Mouse (Mus musculus): ENCODE results near the gene Il24.

Gene Il24
- long read RNA-seq, experiment 1 = 0 reads
- long read RNA-seq, experiment 2 = 0 reads

DNA sequence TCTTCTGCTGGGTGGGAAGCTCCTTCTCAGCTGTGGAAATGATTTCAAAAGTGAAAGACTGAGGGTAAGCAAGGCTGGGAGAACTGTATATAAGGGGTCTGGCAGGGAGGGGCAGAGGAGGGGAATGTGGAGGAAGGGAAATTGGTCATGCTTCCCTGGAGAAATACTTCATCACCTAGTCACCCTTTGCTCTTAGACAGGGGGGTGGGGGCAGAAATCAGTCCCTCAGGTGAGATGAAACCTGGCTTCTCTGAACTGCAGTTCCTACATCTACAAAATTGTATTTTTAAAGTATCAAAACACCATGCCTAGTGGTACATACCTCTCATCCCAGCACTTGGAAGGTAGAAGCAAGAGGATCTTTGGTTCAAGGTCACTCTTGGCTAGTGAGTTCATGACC lies at the start of gene Il24:
Il24 (minus strand) TSS at position 101 of the 400 bp plus-strand sequence.
- intact Hi-C loops (cut with DNase I) = no loop called here

DNA sequence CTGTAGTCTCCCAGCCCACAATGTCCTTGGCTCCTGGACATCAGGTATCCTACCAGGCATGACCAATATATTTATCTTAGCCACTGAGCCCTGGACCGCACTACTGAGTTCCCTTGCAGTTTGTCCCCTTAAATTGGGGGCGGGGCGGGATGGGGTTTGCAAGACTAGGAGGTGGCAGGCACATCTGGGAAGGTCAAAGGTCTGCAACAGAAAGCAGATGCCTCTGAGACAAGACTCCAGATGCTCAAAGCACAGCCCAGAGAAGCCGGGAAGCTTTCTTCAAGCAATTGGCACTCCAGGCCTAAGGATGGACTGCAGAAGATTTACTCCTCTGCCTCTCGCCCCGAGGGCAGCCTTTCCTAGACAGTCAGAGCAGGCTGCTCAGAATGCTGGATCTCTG lies 49.1 kb upstream of the Il24 start:
- intact Hi-C loops (cut with DNase I) = no loop called here

DNA sequence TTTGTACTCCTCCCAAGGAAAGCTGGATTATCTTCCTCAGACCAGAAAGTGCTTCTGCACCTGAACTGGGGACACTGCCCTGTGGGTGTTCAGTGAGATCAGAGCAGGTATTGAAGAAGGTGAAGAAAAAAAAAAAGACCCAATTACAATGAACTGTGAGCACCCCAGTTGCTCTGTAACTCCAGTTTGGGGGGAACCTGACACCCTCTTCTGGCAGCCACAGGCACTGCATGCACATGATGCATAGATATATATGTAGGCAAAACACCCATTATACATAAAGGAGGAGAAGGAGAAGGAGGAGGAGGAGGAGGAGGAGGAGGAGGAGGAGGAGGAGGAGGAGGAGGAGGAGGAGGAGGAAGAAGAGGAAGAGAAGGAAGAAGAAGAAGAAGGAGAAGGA lies 39.2 kb upstream of the Il24 start:
- intact Hi-C loops (cut with DNase I) = loop anchor here (2.0 kb wide), 1 partner anchor 50 kb away; no protein-coding TSS in a partner anchor

DNA sequence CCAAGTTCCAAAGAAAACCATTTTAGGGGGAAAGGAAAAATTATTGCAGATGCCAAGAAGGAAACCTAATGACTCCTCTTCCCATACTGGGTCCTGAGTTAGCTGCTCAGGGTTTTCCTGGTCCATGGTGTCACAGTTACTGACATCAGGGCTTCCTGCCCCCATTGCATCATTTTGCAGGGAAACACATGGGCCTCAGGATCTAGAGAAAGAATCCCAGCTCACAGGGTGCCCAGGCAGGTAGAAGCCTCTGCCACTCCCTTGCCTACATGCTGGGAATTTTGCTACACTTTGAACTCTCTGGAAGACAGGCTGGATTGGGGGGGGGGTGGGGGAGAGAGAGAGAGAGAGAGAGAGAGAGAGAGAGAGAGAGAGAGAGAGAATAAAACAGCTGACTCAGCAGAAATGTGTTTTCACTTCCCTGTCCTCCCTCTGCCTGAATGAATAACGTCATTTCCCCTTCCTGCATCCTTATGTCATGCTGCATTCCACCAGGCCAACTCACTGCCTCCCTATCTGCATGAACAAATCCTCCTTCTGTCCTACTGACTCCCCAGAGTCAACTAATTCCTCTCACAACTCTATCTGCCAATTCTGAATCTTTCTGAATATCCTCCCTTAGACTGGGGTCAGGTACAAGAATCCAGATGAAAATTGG lies 31.2 kb upstream of the Il24 start:
- intact Hi-C loops (cut with DNase I) = no loop called here

DNA sequence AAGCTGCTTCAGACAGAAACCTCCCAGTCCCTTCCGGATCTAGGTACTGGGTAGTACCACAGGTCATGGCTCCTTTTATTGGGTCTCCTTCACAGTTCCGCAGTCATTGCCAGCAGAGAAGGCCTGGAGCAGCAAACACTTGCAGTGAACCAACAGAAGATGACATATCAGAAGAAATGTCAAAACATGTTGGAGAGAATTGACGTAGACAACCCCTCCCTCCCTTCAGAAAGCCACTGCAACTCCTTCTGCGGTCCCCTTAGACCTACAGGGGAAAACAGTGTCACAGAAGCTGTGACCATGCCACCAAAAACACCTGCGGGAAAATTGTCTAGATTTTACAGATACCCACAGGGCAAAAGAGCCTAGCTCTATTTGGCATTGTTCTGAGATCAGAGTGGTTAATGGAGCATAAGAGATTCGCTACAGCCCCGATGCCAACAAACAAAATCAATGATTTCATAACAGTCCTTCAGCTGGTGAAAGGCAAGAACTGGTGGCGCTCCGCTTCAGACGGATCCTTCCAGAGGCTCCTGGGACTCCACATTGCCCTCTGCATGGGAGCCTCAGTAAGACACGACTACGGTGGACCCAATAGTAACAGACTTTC lies 24.3 kb upstream of the Il24 start, which contains the start of gene Il20:
Il20 (minus strand) TSS at position 51 of the 610 bp plus-strand sequence.
- intact Hi-C loops (cut with DNase I) = no loop called here

DNA sequence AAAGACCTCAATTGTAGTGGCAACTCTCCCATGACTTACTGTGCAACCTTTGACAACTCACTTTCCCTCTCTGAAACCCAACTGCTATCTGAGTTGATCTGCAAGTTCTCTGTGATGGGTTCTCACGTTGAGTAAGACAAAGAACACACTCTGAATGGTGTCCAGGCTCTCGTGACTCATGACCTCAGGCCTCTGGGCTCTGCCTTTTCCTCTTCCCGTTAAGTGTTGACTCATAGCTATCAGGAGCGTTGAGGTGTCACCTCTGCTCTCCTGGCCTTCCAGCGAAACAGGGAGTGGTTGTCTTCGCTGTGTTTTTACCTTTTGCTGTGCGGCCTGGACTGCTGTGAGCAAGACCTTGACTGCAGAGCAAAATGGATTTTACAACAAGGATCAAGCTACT lies 15.3 kb upstream of the Il24 start:
- intact Hi-C loops (cut with DNase I) = no loop called here

DNA sequence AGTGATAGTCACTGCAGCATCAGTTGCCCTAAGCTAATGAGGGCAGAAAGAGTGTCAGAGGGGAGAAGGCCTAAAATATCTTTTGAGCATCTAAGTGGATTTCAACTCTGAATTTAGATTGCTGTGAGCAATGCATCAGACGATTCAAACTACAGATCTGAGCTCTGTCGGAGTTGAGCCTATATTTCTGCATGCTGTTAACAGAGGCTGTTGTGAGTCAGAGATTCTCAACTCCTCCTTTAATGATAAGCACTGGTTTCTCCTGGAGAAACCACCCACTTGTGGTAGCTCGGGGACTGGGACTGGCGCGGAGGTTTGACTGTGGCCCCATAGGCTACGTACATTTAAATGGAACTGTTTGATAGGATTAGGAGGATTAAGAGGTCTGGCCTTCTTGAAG lies 7.2 kb upstream of the Il24 start:
- intact Hi-C loops (cut with DNase I) = no loop called here

DNA sequence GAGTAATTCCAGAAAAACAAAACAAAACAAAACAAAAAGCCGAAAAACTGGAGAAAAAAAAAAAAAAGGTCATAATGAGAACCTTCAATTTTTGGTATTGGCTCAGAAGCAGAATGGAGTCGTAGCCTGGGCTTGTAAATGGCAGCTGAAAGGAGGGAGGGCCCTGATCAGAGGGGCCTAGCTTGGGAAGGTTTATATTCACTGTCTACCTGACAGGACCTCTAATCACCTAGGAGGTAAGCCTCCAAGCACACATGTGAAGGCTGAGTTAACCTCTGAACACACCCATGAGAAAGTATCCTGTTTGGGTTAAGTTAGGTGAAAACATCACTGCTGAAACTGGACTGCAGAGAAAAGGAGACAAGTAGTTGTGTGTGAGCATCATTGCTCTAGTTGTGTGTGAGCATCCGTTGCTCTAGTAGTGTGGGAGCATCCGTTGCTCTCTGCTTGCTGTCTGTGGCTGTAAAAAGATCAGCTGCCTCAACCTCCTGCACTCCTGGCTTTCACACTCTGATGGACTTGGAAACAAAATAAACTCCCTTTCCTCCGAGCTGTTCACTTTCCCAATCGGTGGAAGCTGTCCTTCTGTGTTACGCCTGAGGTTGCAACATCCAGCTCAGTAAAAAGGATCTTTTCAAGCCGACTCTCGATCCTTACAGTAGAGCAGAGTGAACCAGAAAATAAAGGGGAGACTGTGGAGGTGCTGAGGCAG lies 6.2 kb upstream of the Il24 start:
- intact Hi-C loops (cut with DNase I) = no loop called here

DNA sequence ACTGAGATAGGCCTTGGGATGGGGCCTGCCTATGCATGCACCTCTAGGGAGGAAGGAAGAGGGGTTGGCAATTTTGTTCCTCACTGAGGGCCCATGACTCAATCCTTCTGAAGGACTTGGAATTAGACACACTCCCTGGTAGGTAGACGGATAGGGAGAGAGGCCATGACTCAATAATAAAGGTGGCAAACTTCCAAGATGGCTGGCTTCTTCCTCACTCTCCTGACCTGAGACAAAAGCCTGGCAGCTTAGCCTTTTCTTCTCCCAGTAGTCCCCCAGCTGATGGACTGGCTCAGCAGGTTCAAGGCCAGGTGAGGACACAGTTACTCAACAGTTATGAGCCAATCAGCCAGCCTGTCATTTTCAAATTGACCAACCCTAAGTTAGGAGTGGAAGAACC lies 5.2 kb upstream of the Il24 start:
- intact Hi-C loops (cut with DNase I) = no loop called here

DNA sequence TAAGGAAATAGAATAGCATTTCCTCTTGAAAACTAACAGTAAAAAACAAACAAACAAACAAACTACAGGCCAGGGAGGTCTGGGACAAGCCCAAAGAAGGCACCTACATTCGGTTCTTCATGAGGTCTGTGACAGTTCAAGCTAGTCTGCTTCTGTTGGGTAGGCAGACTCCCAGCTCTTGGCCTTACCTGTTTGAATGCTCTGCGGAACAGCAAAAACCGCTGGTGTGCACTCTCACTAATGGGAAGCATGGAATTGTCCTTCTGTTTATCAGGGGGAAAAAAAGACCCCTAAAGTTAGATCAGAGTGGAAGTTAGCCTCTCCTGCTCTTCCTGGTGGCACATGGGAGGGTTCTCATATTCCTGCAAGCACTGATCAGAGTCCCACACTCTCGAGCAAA lies 4.1 kb downstream of the Il24 start:
- intact Hi-C loops (cut with DNase I) = no loop called here

DNA sequence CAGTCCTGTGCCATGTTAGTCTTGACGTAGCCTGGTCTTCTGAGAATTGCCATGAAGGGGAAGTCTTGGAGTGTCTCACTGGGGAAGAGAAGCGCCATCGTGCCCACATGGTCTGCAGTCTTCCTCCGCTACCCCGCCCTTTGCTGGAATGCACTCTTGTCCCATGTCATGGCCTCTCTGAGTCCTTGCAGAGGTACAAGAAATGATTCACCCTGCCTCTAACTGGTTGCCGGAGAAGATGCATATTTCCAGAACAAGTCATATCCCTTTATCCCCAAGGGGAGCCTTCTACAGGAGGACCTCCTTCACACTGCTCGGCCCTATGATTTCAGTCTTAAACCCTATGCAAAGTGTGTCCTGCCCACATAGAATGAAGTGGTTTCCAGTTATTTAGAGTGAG lies 7.3 kb downstream of the Il24 start:
- intact Hi-C loops (cut with DNase I) = loop anchor here (5.0 kb wide), 2 partner anchors 177 to 392 kb away; no protein-coding TSS in a partner anchor

DNA sequence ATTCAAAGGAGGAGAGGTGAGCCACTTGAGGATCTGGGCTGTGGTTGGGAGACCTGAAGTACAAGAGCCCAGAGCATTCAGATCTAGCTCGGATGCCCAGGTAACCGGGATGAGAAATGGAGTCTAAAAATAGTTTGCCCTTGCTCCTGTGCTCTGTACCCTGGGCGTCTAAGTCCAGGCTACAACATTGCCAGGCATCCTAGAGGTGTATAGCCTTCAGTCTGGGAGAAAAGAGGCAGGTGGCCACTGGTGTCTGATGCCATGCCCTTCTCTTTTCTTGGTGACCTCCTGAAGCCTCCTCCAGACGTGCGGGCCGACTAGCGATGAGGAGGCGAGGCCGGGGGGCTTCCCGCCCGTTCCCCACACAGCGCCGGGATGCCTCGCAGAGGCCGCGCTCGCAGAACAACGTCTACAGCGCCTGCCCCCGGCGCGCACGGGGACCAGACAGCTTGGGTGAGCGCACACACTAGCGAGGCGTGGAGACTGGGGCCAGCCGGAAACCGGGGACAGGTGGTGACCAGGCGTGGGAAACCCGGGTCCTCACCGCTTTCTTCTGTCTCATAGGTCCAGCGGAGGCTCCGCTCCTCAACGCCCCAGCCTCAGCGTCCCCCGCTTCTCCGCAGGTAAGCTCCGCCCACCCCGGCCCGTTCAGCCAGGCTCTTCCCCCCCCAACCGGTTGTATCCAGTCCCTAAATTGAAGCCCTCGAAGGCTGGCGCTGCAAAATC lies 9.2 kb downstream of the Il24 start:
- intact Hi-C loops (cut with DNase I) = loop anchor here (1.0 to 5.0 kb wide), 4 partner anchors 49 to 394 kb away; no protein-coding TSS in a partner anchor

DNA sequence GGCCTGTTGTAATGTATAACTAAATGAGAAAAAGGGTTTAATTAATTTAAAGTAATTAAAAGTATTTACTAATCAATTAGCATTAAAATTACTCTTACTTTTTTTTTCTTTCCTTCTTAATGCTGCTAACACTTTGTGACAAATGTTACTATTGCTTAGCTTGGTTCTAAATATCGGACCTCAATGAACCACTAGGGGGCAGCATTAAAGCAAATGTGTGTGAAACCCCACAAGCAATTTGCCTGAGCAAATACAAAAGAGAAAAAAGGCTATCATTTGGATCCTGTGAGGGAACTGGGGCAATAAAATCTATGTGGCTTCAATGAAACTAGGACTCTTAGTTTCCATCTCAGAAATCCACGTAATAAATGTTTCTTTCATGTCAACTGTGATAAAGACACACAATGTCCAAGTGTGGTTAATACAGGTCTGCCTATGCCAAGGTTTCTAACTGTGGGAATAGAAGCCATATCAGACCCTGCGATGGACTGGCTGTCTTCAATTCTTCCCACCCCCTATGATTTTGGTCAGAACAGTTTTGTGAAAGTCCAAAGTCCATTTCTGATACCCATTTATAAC lies 10.2 kb downstream of the Il24 start:
- intact Hi-C loops (cut with DNase I) = loop anchor here (1.0 to 5.0 kb wide), 4 partner anchors 50 to 395 kb away; no protein-coding TSS in a partner anchor

DNA sequence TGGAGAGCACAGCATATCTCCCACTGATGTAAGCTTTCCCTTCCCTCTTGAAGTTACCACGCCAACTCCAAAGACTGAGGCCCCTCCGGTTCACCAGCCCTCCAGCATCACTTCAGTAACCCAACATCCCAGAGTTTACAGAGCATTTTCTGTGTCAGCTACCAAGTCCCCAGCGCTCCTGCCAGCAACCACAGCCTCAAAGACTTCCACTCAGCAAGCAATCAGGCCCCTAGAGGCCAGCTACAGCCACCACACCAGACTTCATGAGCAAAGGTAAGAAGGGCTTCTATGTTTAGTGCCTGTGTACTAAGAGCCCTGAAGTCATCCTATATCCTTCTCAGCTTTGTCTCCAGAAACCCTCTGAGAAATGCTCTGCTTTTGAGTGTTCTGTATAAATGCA lies 11.3 kb downstream of the Il24 start:
- intact Hi-C loops (cut with DNase I) = loop anchor here (2.0 to 5.0 kb wide), 3 partner anchors 51 to 396 kb away; no protein-coding TSS in a partner anchor

DNA sequence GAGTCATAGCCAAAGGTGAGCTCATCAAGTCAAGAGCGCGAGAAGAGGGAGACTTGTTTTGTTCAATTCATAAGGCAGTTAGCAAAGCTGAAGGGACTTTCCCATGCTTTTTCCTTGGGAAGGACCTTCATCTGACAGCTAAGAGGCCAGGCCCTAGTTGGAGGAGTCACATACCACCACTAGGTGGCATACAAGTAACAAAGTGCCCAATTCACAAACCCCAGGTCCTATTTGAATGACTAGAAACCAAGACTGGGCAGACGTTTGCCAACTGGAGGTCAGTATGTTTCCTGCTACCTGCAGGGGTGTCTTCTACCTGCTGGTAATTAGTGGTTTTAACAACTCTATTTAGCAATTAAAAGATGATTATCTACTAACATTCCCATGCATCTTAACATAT lies 12.1 kb downstream of the Il24 start:
- intact Hi-C loops (cut with DNase I) = loop anchor here (5.0 kb wide), 2 partner anchors 182 to 397 kb away; no protein-coding TSS in a partner anchor

DNA sequence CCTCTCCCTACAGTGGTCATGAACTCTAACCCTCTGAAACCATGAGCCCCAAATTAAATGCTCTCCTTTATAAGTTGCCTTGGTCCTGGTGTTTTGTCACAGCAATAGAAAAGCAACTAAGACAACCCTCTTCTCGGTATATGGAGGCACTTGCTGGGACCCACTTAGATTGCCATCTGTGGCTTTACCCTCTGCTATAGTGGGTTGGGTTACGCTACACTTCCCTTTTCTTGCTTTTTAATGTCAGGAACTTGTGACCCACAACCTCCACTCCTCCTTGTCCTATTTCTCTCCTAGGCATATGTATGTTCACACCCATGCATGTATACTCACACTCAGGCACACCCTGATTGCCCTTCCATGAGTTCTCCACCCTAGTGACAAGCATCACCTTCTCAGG lies 14.3 kb downstream of the Il24 start:
- intact Hi-C loops (cut with DNase I) = no loop called here

DNA sequence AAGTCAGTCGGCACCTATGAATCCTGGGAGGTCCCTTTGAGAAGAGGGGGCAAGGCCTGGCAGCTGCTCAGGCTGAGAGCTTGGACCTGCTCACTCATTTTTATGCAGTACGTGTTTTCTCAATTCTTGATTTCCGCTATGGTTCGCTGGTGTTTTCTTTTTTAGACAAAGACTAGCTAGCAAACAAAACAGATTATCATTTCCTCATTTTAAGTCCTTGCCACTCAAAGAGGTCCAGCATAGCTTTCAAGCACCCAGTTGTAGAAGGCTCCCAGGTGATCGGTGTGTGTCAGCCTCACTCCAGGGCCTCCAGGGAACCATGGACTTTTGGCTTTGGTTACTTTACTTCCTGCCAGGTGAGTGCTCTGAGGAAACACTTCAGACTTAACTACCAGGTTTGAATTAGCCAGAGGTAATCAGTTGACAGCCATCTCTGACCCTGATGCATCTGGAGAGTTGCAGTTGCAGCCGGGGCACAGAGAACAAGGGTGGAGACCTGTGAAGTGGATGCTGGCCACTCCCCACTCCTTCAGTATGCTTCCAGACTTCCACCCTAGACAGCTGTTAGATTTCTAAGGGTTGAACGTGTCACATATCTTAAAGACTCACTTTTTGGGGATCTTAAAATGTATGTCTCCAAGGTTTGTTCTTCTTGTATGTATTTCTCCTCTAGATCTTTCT lies 21.6 kb downstream of the Il24 start, which contains the start of gene Fcmr:
Fcmr (plus strand) TSS at position 129 of the 681 bp plus-strand sequence.
- intact Hi-C loops (cut with DNase I) = no loop called here

DNA sequence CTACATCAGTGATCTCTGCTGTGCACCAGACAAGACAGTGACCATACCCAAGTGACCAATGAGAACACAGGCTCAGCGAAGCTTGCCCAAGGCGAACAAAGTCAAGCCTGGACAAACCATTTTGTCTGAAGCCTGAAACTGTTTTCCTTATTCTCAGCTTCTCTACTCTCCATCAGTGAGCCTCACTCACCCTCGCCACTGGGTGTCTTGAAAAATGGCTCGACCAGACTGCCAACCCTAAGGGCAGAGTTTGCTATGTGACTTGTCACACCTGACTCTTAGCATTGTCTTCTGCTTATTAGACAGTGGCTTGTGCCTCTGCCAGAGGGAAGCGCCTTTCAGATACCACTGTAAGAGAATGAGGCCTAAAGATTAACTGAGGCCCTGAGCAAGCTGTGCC lies 22.5 kb downstream of the Il24 start:
- intact Hi-C loops (cut with DNase I) = no loop called here

DNA sequence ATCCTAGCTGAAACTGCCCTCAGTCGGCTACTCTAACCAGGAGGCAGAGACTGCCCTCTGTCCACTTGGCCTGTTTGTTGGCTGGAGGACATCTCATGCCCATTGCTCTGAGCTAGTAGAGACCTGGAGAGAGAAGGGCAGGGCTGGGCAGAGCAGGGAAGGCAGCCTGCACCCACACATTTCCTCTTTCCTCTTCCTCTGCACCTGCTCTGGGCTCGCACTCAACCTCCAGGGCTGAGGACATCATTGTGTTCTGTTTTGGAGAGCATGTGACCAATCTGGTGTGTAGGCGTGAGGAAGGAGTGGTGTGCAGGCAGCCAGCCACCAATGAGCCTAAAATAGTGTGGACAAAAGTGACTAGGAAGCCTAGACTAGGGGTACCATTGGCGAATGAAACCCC lies 23.0 kb downstream of the Il24 start:
- intact Hi-C loops (cut with DNase I) = no loop called here

DNA sequence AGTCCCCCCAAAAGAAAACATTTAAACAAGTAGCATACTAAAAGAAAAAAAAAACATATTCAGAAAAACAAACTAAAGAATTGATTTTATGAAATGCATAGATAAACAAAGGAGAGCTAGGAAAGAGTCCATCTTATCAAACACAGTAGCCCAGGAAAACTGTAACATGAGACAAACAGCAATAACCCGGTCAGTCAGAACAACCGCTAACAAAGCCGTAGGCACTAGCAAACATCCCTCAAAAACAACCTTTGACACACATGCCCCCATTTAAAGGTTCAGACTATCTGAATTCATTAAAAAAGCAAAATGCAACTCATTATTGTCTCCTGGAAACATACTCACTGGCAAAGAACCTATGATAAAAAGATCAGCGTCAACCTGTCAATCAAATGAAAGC lies 29.8 kb downstream of the Il24 start:
- intact Hi-C loops (cut with DNase I) = no loop called here

All from adrenal gland (tissue).